Mouse (Mus musculus) spleen, adult 2 months (tissue): ENCODE results near the gene Spata48. TPM values are rescaled to one million over a fixed set of nuclear protein-coding genes. Genes with fewer than 3 reads are reported as not detected.

Experiments
- DNase-seq, 2 experiments: peaks; one replicate each; pipeline versions ENCODE4 v3.0.0 to v3.0.0-alpha.2; 2012 to 2021; ENCODE audit warnings: low spot score in 2 of 2, low read depth in 1 of 2
- H3K27ac ChIP-seq: fragments of 200-500 bp; 2 replicates; pipeline ENCODE4 v1.5.1; 2012; ENCODE audit warnings: low read length, inconsistent platforms; ENCODE audit not compliant: insufficient read depth
- H3K27me3 ChIP-seq: fragments of 200-500 bp; 2 replicates; pipeline ENCODE4 v1.6.1; 2012; ENCODE audit warnings: mild to moderate bottlenecking, moderate library complexity, low read length, inconsistent platforms; ENCODE audit not compliant: control insufficient read depth, insufficient read depth
- H3K36me3 ChIP-seq: fragments of 200-500 bp; 2 replicates; pipeline ENCODE4 v1.6.1; 2012; ENCODE audit warnings: mild to moderate bottlenecking, low read length, inconsistent platforms; ENCODE audit not compliant: control insufficient read depth, insufficient read depth
- H3K4me1 ChIP-seq: fragments of 200-500 bp; 2 replicates; pipeline ENCODE4 v1.6.1; 2011; ENCODE audit warnings: inconsistent platforms; ENCODE audit not compliant: control insufficient read depth, insufficient read depth, insufficient read length
- H3K4me3 ChIP-seq: fragments of 200-500 bp; 2 replicates; pipeline ENCODE4 v1.5.1; 2011; ENCODE audit warnings: mild to moderate bottlenecking, inconsistent platforms; ENCODE audit not compliant: insufficient read depth, insufficient read length; ENCODE audit errors: extremely low read depth
- CTCF ChIP-seq: fragments of 200-500 bp; IDR thresholded peaks from 2 replicates; pipeline ENCODE4 v1.5.1; 2011; ENCODE audit warnings: mild to moderate bottlenecking, inconsistent platforms; ENCODE audit not compliant: insufficient read depth, insufficient read length, insufficient replicate concordance; ENCODE audit errors: extremely low read depth
- POLR2A ChIP-seq: fragments of 200-500 bp; IDR thresholded peaks from 2 replicates; pipeline ENCODE4 v1.6.1; 2011; ENCODE audit warnings: low read depth, low read length, inconsistent platforms
- WGBS: fragments of 180-500 bp; shearing (Covaris S2); methylation state at CpG from one replicate; pipeline ENCODE4 v1.1.7; 2018; 5-methylcytosine and 5-hydroxymethylcytosine counted together
- polyA plus RNA-seq: library from polyadenylated mRNA; depleted of rRNA; stranded (reverse); fragments of >200 nt; gene quantifications from 2 replicates; pipeline ENCODE4 v1.2.3, GENCODE M21; 2012

Gene Spata48
- polyA plus RNA-seq, 1 experiment, result 3.5 TPM

- no peak overlapping the region; the same call in 1 of the 2 replicates for H3K27ac ChIP-seq
- TF ChIP-seq CTCF, result no peak
- TF ChIP-seq POLR2A, result no peak
- no peak overlapping the region for H3K4me3 ChIP-seq
- no peaks in the 10 kb centered on the region for H3K27me3 ChIP-seq
- 72% methylated on average over 2 of the region's 2 CpGs for WGBS
- peaks cover 14% of the 10 kb centered on the region for H3K4me1 ChIP-seq
- H3K36me3 ChIP-seq, result no peaks in the 10 kb centered on the region
- no peak for DNase-seq
Measured at GRCm38 (mm10) chr11:11530126-11530525, 68.2 kb downstream of the Spata48 start.

GRCm38 (mm10) chr11:11536295-11536694, 74.4 kb downstream of the Spata48 start:
- H3K36me3 ChIP-seq, result no peaks in the 10 kb centered on the region
- H3K27me3 ChIP-seq, result no peaks in the 10 kb centered on the region
- no peak overlapping the region for H3K4me3 ChIP-seq
- H3K4me1 ChIP-seq, result peaks cover 9% of the 10 kb centered on the region; the same call in 1 of the 2 replicates
- no peak for DNase-seq
- no peak overlapping the region for H3K27ac ChIP-seq
- TF ChIP-seq POLR2A (no peak), CTCF (no peak)
- WGBS, result 36% methylated on average over 1 of the region's 1 CpGs

- TF ChIP-seq CTCF, result no peak
- TF ChIP-seq POLR2A, result no peak
- no peak overlapping the region for H3K27ac ChIP-seq
- peaks cover 13% of the 10 kb centered on the region for H3K4me1 ChIP-seq
- no peaks in the 10 kb centered on the region for H3K27me3 ChIP-seq
- no peaks in the 10 kb centered on the region for H3K36me3 ChIP-seq
- no peak overlapping the region for H3K4me3 ChIP-seq
- WGBS, result 58% methylated on average over 3 of the region's 3 CpGs
- DNase-seq, result no peak
Measured at GRCm38 (mm10) chr11:11545948-11546347, 84.1 kb downstream of the Spata48 start.

GRCm38 (mm10) chr11:11546903-11547511, 85.1 kb downstream of the Spata48 start:
- 40% methylated on average over 7 of the region's 7 CpGs for WGBS
- peaks cover 13% of the 10 kb centered on the region for H3K4me1 ChIP-seq
- no peak for TF ChIP-seq CTCF
- TF ChIP-seq POLR2A, result no peak
- no peak overlapping the region for H3K4me3 ChIP-seq
- DNase-seq, result no peak
- no peaks in the 10 kb centered on the region for H3K27me3 ChIP-seq
- no peaks in the 10 kb centered on the region for H3K36me3 ChIP-seq
- peak overlapping the region; percentile 36; the same call in 1 of the 2 replicates for H3K27ac ChIP-seq

GRCm38 (mm10) chr11:11547597-11548240, 85.8 kb downstream of the Spata48 start:
- no peak for TF ChIP-seq CTCF
- no peak for TF ChIP-seq POLR2A
- Histone ChIP-seq H3K27me3 (no peaks in the 10 kb centered on the region), H3K4me3 (no peak overlapping the region), H3K27ac (peak overlapping the region; percentile 59), H3K4me1 (peaks cover 13% of the 10 kb centered on the region), H3K36me3 (no peaks in the 10 kb centered on the region)
- 31% methylated on average over 7 of the region's 7 CpGs for WGBS
- DNase-seq, result no peak

- H3K4me3 ChIP-seq, result no peak overlapping the region
- 66% methylated on average over 8 of the region's 8 CpGs for WGBS
- no peaks in the 10 kb centered on the region for H3K27me3 ChIP-seq
- DNase-seq, result no peak
- peaks cover 25% of the 10 kb centered on the region; the same call in 1 of the 2 replicates for H3K4me1 ChIP-seq
- TF ChIP-seq POLR2A, result no peak
- no peak for TF ChIP-seq CTCF
- H3K36me3 ChIP-seq, result no peaks in the 10 kb centered on the region
- no peak overlapping the region for H3K27ac ChIP-seq
Measured at GRCm38 (mm10) chr11:11555563-11555962, 93.7 kb downstream of the Spata48 start.

GRCm38 (mm10) chr11:11556186-11556585, 94.3 kb downstream of the Spata48 start:
- no peak for DNase-seq
- WGBS, result 57% methylated on average over 1 of the region's 1 CpGs
- Histone ChIP-seq H3K27ac (no peak overlapping the region), H3K4me3 (no peak overlapping the region), H3K27me3 (no peaks in the 10 kb centered on the region), H3K4me1 (peaks cover 25% of the 10 kb centered on the region; the same call in 1 of the 2 replicates), H3K36me3 (no peaks in the 10 kb centered on the region)
- TF ChIP-seq POLR2A (no peak), CTCF (no peak)
